Mouse (Mus musculus): ENCODE data around the gene Mrgprf.

GRCm38 (mm10) chr7:145317522-145317921 is 16.9 kb downstream of the Mrgprf start:
- TF ChIP-seq CTCF (IDR thresholded peaks at IDR 0.05; ENCODE audit: borderline replicate concordance, extremely low read depth, insufficient read depth, insufficient read length) (no peak), POLR2A (IDR thresholded peaks at IDR 0.05; ENCODE audit: borderline replicate concordance, extremely low read depth, insufficient read depth, insufficient read length, poor library complexity, severe bottlenecking) (no peak)

Measured in brain, embryonic 14.5 days (tissue).